Mouse (Mus musculus) heart, embryonic 13.5 days (tissue): Measurements from ENCODE around the gene Rbms3. TPM values are rescaled to one million over a fixed set of nuclear protein-coding genes. Genes with fewer than 3 reads are reported as not detected.

Experiments used
- ATAC-seq: fragments of 200-750 bp; cut with Nextera tagmentation; 2 replicates; pipeline ENCODE4 v1.8.0; 2017; ENCODE audit warnings: moderate TSS enrichment; ENCODE audit not compliant: insufficient number of reproducible peaks, low FRiP score, low TSS enrichment; ENCODE audit errors: extremely low read depth
- H3K27ac ChIP-seq: fragments of 300-500 bp; sonication (generic); replicated peaks from 2 replicates; pipeline ENCODE4 v1.5.1; 2015; ENCODE audit warnings: moderate library complexity, mild to moderate bottlenecking, inconsistent platforms
- H3K27me3 ChIP-seq: fragments of 300-500 bp; sonication (generic); replicated peaks from 2 replicates; pipeline ENCODE4 v1.6.1; 2015; ENCODE audit warnings: mild to moderate bottlenecking, inconsistent platforms
- H3K36me3 ChIP-seq: fragments of 300-500 bp; sonication (generic); 2 replicates; pipeline ENCODE4 v1.6.1; 2015; ENCODE audit warnings: mild to moderate bottlenecking, inconsistent platforms
- H3K4me1 ChIP-seq: fragments of 300-500 bp; sonication (generic); 2 replicates; pipeline ENCODE4 v1.6.1; 2015; ENCODE audit warnings: inconsistent platforms
- H3K4me2 ChIP-seq: fragments of 300-500 bp; sonication (generic); 2 replicates; pipeline ENCODE4 v1.6.1; 2015; ENCODE audit warnings: inconsistent platforms, mild to moderate bottlenecking, moderate library complexity
- H3K4me3 ChIP-seq: fragments of 300-500 bp; sonication (generic); 2 replicates; pipeline ENCODE4 v1.5.1; 2015; ENCODE audit warnings: moderate library complexity, mild to moderate bottlenecking, inconsistent platforms
- H3K9ac ChIP-seq: fragments of 300-500 bp; sonication (generic); 2 replicates; pipeline ENCODE4 v1.6.1; 2015; ENCODE audit warnings: inconsistent platforms, mild to moderate bottlenecking, moderate library complexity
- H3K9me3 ChIP-seq: fragments of 300-500 bp; sonication (generic); 2 replicates; pipeline ENCODE4 v1.6.1; 2016; ENCODE audit warnings: inconsistent platforms
- WGBS: fragments of 180-500 bp; shearing (Covaris S2); methylation state at CpG from one replicate; pipeline ENCODE4 v1.1.7; 2015; ENCODE audit warnings: mixed read lengths; 5-methylcytosine and 5-hydroxymethylcytosine counted together
- polyA plus RNA-seq: library from polyadenylated mRNA; unstranded; fragments of >200 nt; fragmentation: Nextera tagmentation; extraction: Ambion mirVana; gene quantifications from 2 replicates; pipeline ENCODE4 v1.2.1, GENCODE M21; 2015

The Rbms3 gene
- polyA plus RNA-seq, 1 experiment from 2014 or later, result 36.0 TPM

GRCm38 (mm10) chr9:116912493-116912847 lies 717.2 kb downstream of the Rbms3 start:
- Histone ChIP-seq H3K27me3 (no peaks in the 10 kb centered on the region), H3K9me3 (no peaks in the 10 kb centered on the region), H3K9ac (no peak overlapping the region), H3K36me3 (no peaks in the 10 kb centered on the region), H3K27ac (peak overlapping the region; percentile 66), H3K4me1 (peaks cover 19% of the 10 kb centered on the region), H3K4me2 (no peak overlapping the region), H3K4me3 (no peak overlapping the region)
- ATAC-seq, result no peak
- 29% methylated on average over 3 of the region's 3 CpGs for WGBS

- no peaks in the 10 kb centered on the region for H3K9me3 ChIP-seq
- H3K9ac ChIP-seq, result no peak overlapping the region
- H3K4me2 ChIP-seq, result no peak overlapping the region
- H3K27me3 ChIP-seq, result no peaks in the 10 kb centered on the region
- H3K4me3 ChIP-seq, result no peak overlapping the region
- ATAC-seq, result no peak
- H3K4me1 ChIP-seq, result peaks cover 19% of the 10 kb centered on the region
- 39% methylated on average over 2 of the region's 2 CpGs for WGBS
- H3K27ac ChIP-seq, result peak overlapping the region; percentile 66; the same call in 1 of the 2 replicates
- H3K36me3 ChIP-seq, result no peaks in the 10 kb centered on the region
Observed at GRCm38 (mm10) chr9:116911781-116912492, 717.8 kb downstream of the Rbms3 start.

GRCm38 (mm10) chr9:116909511-116909910 lies 720.2 kb downstream of the Rbms3 start:
- H3K9ac ChIP-seq, result no peak overlapping the region
- WGBS, result 45% methylated on average over 4 of the region's 4 CpGs
- ATAC-seq, result no peak
- H3K36me3 ChIP-seq, result no peaks in the 10 kb centered on the region
- no peak overlapping the region for H3K4me2 ChIP-seq
- no peak overlapping the region for H3K4me3 ChIP-seq
- no peak overlapping the region for H3K27ac ChIP-seq
- H3K9me3 ChIP-seq, result no peaks in the 10 kb centered on the region
- peaks cover 19% of the 10 kb centered on the region for H3K4me1 ChIP-seq
- no peaks in the 10 kb centered on the region for H3K27me3 ChIP-seq

DNA sequence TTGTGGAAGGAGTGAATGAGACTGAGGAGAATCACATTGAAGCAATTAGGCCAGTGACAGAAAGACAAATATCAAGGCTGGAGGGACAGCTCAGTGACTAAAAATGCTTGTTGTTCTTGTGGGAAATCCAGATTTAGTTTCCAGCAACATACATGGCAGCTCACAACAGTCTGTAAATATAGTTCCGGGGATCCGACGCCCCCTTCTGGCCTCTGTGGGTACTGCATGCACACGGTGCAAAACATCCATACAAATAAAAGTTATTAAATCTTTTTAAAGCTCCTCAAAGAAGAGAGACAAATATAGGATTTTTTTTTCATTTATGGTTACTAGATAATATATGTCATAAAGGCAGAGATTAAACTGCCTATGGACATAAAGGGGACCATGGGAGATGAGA lies 722.8 kb downstream of the Rbms3 start:
- Histone ChIP-seq H3K4me3 (no peak overlapping the region), H3K4me1 (peaks cover 9% of the 10 kb centered on the region), H3K27me3 (no peaks in the 10 kb centered on the region), H3K9ac (no peak overlapping the region), H3K9me3 (no peaks in the 10 kb centered on the region), H3K27ac (no peak overlapping the region), H3K36me3 (no peaks in the 10 kb centered on the region), H3K4me2 (no peak overlapping the region)
- WGBS, result 56% methylated on average over 4 of the region's 4 CpGs
- no peak for ATAC-seq

GRCm38 (mm10) chr9:116905646-116906045 lies 724.1 kb downstream of the Rbms3 start:
- no peak overlapping the region for H3K9ac ChIP-seq
- 0 out of 2 replicates have a peak, but pooled peaks cover 3% of the 10 kb centered on the region for H3K4me1 ChIP-seq
- no peak overlapping the region for H3K4me3 ChIP-seq
- no peaks in the 10 kb centered on the region for H3K27me3 ChIP-seq
- ATAC-seq, result no peak
- 54% methylated on average over 2 of the region's 2 CpGs for WGBS
- H3K4me2 ChIP-seq, result no peak overlapping the region
- H3K9me3 ChIP-seq, result no peaks in the 10 kb centered on the region
- no peaks in the 10 kb centered on the region for H3K36me3 ChIP-seq
- H3K27ac ChIP-seq, result no peak overlapping the region

GRCm38 (mm10) chr9:116903304-116903993 lies 726.3 kb downstream of the Rbms3 start:
- H3K4me3 ChIP-seq, result no peak overlapping the region
- no peaks in the 10 kb centered on the region for H3K36me3 ChIP-seq
- WGBS, result 61% methylated on average over 11 of the region's 11 CpGs
- no peak overlapping the region for H3K9ac ChIP-seq
- H3K4me1 ChIP-seq, result peaks cover 11% of the 10 kb centered on the region
- H3K27me3 ChIP-seq, result no peaks in the 10 kb centered on the region
- peak overlapping the region; percentile 42; the same call in 1 of the 2 replicates for H3K27ac ChIP-seq
- no peaks in the 10 kb centered on the region for H3K9me3 ChIP-seq
- H3K4me2 ChIP-seq, result no peak overlapping the region
- no peak for ATAC-seq

- H3K9me3 ChIP-seq, result no peaks in the 10 kb centered on the region
- H3K9ac ChIP-seq, result no peak overlapping the region
- H3K36me3 ChIP-seq, result no peaks in the 10 kb centered on the region
- no peak overlapping the region for H3K27ac ChIP-seq
- H3K4me3 ChIP-seq, result no peak overlapping the region
- WGBS, result 60% methylated on average over 15 of the region's 15 CpGs
- H3K27me3 ChIP-seq, result no peaks in the 10 kb centered on the region
- ATAC-seq, result no peak
- peaks cover 11% of the 10 kb centered on the region for H3K4me1 ChIP-seq
- no peak overlapping the region for H3K4me2 ChIP-seq
Observed at GRCm38 (mm10) chr9:116899403-116899802, 730.3 kb downstream of the Rbms3 start.

DNA sequence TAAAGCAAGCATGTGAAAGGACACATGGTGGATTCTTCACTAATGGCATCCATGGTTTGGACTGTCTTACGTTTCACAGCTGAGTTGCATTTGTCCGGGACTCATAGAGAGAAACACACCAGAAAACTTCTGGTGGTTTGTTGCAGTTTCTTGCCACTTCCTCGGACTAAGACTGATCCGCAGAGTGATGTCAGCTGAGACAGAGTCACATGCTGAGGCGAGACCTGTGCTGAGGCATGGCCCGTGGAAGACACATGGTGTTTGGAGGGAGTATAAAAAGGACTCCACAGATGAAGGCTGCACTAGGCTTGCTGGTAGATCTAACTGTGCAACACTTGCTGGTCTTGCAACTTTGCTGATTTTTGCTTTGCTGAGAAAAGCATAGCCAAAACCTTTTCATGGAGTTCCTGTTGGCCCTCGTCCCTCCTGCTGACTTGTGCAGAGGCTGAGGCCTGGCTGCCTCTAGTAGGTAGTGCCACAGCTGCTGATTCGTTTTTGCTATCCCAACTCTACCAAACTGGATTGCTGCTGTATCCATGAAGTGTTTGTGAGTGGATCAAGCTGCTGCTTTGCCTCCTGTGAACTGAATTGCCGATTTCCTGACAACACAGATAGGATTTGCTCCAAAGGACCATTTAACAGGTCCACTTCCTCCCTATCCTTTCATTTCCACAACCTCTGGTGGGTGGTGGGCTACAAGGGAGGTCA lies 742.6 kb downstream of the Rbms3 start:
- Histone ChIP-seq H3K4me2 (no peak overlapping the region), H3K9ac (no peak overlapping the region), H3K27me3 (no peaks in the 10 kb centered on the region), H3K36me3 (no peaks in the 10 kb centered on the region), H3K4me3 (no peak overlapping the region), H3K9me3 (no peaks in the 10 kb centered on the region), H3K27ac (no peak overlapping the region), H3K4me1 (peaks cover 9% of the 10 kb centered on the region)
- no peak for ATAC-seq
- 76% methylated on average over 9 of the region's 9 CpGs for WGBS

- H3K4me1 ChIP-seq, result peaks cover 14% of the 10 kb centered on the region
- H3K4me3 ChIP-seq, result no peak overlapping the region
- no peaks in the 10 kb centered on the region for H3K27me3 ChIP-seq
- H3K27ac ChIP-seq, result no peak overlapping the region
- 37% methylated on average over 5 of the region's 5 CpGs for WGBS
- H3K9me3 ChIP-seq, result no peaks in the 10 kb centered on the region
- H3K36me3 ChIP-seq, result no peaks in the 10 kb centered on the region
- ATAC-seq, result no peak
- no peak overlapping the region for H3K9ac ChIP-seq
- H3K4me2 ChIP-seq, result no peak overlapping the region
Observed at GRCm38 (mm10) chr9:116885617-116886016, 744.1 kb downstream of the Rbms3 start.

- 40% methylated on average over 4 of the region's 4 CpGs for WGBS
- H3K9me3 ChIP-seq, result peaks cover 11% of the 10 kb centered on the region; the same call in 1 of the 2 replicates
- ATAC-seq, result no peak; the same call in 1 of the 2 replicates
Observed at GRCm38 (mm10) chr9:116880503-116880902, 749.2 kb downstream of the Rbms3 start.

More at GRCm38 (mm10) chr9:116880503-116880902, 749.2 kb downstream of the Rbms3 start:
- Histone ChIP-seq H3K4me2 (peak overlapping the region; percentile 9; the same call in 1 of the 2 replicates), H3K4me1 (peaks cover 24% of the 10 kb centered on the region), H3K9ac (no peak overlapping the region), H3K27ac (peak overlapping the region; percentile 78), H3K4me3 (no peak overlapping the region), H3K36me3 (peaks cover 13% of the 10 kb centered on the region), H3K27me3 (no peaks in the 10 kb centered on the region)
